Mouse (Mus musculus) kidney, postnatal 10 days (tissue): ENCODE results near the gene Clmn.
A peak's percentile ranks its signal among the peaks of the same experiment; 100 is the strongest.

ENCODE experiments used
- DNase-seq: peaks from one replicate; pipeline ENCODE4 v3.0.0; 2021; ENCODE audit warnings: mixed read lengths

Gene Clmn

GRCm38 (mm10) chr12:104812711-104813110, 52.2 kb downstream of the Clmn start:
- DNase-seq: peak; percentile 44

- no peak for DNase-seq
Measured at GRCm38 (mm10) chr12:104810923-104811443, 53.9 kb downstream of the Clmn start.

- DNase-seq: no peak
Measured at GRCm38 (mm10) chr12:104808421-104809067, 56.3 kb downstream of the Clmn start.

GRCm38 (mm10) chr12:104806680-104807375, 58.0 kb downstream of the Clmn start:
- DNase-seq: no peak

GRCm38 (mm10) chr12:104801494-104802260, 63.2 kb downstream of the Clmn start:
- no peak for DNase-seq

GRCm38 (mm10) chr12:104799365-104799764, 65.5 kb downstream of the Clmn start:
- DNase-seq: no peak

GRCm38 (mm10) chr12:104797905-104798304, 67.0 kb downstream of the Clmn start:
- DNase-seq: no peak

- no peak for DNase-seq
Measured at GRCm38 (mm10) chr12:104796635-104797378, 68.1 kb downstream of the Clmn start.

GRCm38 (mm10) chr12:104794957-104795356, 69.9 kb downstream of the Clmn start:
- DNase-seq: no peak

GRCm38 (mm10) chr12:104793486-104793885, 71.4 kb downstream of the Clmn start:
- no peak for DNase-seq

- DNase-seq: no peak
Measured at GRCm38 (mm10) chr12:104777603-104778002, 87.3 kb downstream of the Clmn start.

GRCm38 (mm10) chr12:104771941-104772340, 92.9 kb downstream of the Clmn start:
- DNase-seq: no peak

- no peak for DNase-seq
Measured at GRCm38 (mm10) chr12:104769201-104769785, 95.6 kb downstream of the Clmn start.

- DNase-seq: no peak
Measured at GRCm38 (mm10) chr12:104767183-104767582, 97.7 kb downstream of the Clmn start.

- no peak for DNase-seq
Measured at GRCm38 (mm10) chr12:104765761-104766160, 99.1 kb downstream of the Clmn start.

GRCm38 (mm10) chr12:104765116-104765515, 99.8 kb downstream of the Clmn start:
- no peak for DNase-seq

GRCm38 (mm10) chr12:104763918-104764317, 101.0 kb downstream of the Clmn start:
- no peak for DNase-seq

- DNase-seq: no peak
Measured at GRCm38 (mm10) chr12:104761411-104761810, 103.5 kb downstream of the Clmn start.

GRCm38 (mm10) chr12:104758066-104758465, 106.8 kb downstream of the Clmn start:
- no peak for DNase-seq

- DNase-seq: no peak
Measured at GRCm38 (mm10) chr12:104753686-104754085, 111.2 kb downstream of the Clmn start.

- peak; percentile 99 for DNase-seq
Measured at GRCm38 (mm10) chr12:104751814-104752765, 112.8 kb downstream of the Clmn start, which contains the start of gene Dicer1. Gene Dicer1 (minus strand): TSS chr12:104751952.
